ENCODE assay signal across 9 mouse cellular contexts in genomic region chr6:71270301-71271056, GRCm38 (mm10). TPM values are rescaled to one million over a fixed set of nuclear protein-coding genes. Genes with fewer than 3 reads are reported as not detected.
DNase-seq lines count a peak whose midpoint lies in the region; ATAC-seq and TF ChIP-seq lines count a peak whose summit lies in the region.
"Had no signal": no experiment of that assay in that cellular context is flagged by ENCODE, and none has a peak within 500 bp of the region (broad histone marks: within the 10 kb centered on the region; RNA-seq: fewer than 3 reads in every experiment).

No protein-coding gene starts in this region.

- TF ChIP-seq EP300 in ES-Bruce4 (IDR thresholded peaks at IDR 0.05; ENCODE audit: insufficient read depth, low read depth, low read length), result no peak
- no peak for TF ChIP-seq EP300 in lung, postnatal 0 days (IDR thresholded peaks at IDR 0.05)

- 32% methylated on average over 14 of the region's 14 CpGs for WGBS in embryonic facial prominence, embryonic 13.5 days
- 21% methylated on average over 13 of the region's 14 CpGs for WGBS in lung, postnatal 0 days

- peak overlapping the region; percentile 77 for H3K4me2 ChIP-seq in embryonic facial prominence, embryonic 13.5 days
- peak overlapping the region; percentile 80 for H3K4me2 ChIP-seq in lung, postnatal 0 days (replicated peaks; ENCODE audit: low read depth, low read length)

- peak overlapping the region; percentile 96 for H3K4me3 ChIP-seq in ES-Bruce4 (ENCODE audit: low read depth, low read length)
- peak overlapping the region; percentile 93 for H3K4me3 ChIP-seq in embryonic facial prominence, embryonic 13.5 days
- peak overlapping the region; percentile 92 for H3K4me3 ChIP-seq in lung, postnatal 0 days (ENCODE audit: low read depth, low read length)

- peak overlapping the region; percentile 86 for H3K9ac ChIP-seq in ES-Bruce4 (ENCODE audit: low read depth, poor library complexity, severe bottlenecking)
- H3K9ac ChIP-seq in embryonic facial prominence, embryonic 13.5 days, result peak overlapping the region; percentile 54; the same call in 1 of the 2 replicates
- 0 out of 2 replicates have a peak overlapping the region, but pooled peaks have one; percentile 27 for H3K9ac ChIP-seq in lung, postnatal 0 days (replicated peaks; ENCODE audit: low read depth)

- peak overlapping the region; percentile 97 for H3K27ac ChIP-seq in ES-Bruce4 (ENCODE audit: insufficient read depth, low read length)
- peak overlapping the region; percentile 96 for H3K27ac ChIP-seq in embryonic facial prominence, embryonic 13.5 days
- peak overlapping the region; percentile 90 for H3K27ac ChIP-seq in lung, postnatal 0 days (ENCODE audit: low read length)

- no peaks in the 10 kb centered on the region for H3K36me3 ChIP-seq in ES-Bruce4 (ENCODE audit: control insufficient read depth, insufficient read depth, low read length, poor library complexity, severe bottlenecking)
- no peaks in the 10 kb centered on the region for H3K36me3 ChIP-seq in embryonic facial prominence, embryonic 13.5 days
- H3K36me3 ChIP-seq in lung, postnatal 0 days (ENCODE audit: insufficient read depth, low read length), result no peaks in the 10 kb centered on the region

- no peaks in the 10 kb centered on the region for H3K4me1 ChIP-seq in ES-Bruce4 (ENCODE audit: control insufficient read depth, insufficient read depth, low read length)
- H3K4me1 ChIP-seq in embryonic facial prominence, embryonic 13.5 days, result peaks cover 14% of the 10 kb centered on the region
- 0 out of 2 replicates have a peak, but pooled peaks cover 3% of the 10 kb centered on the region for H3K4me1 ChIP-seq in lung, postnatal 0 days (ENCODE audit: insufficient read depth, low read depth, low read length)

- H3K9me3 ChIP-seq in ES-Bruce4 (replicated peaks; ENCODE audit: control insufficient read depth, insufficient read depth, low read length, poor library complexity, severe bottlenecking), result no peaks in the 10 kb centered on the region
- no peaks in the 10 kb centered on the region for H3K9me3 ChIP-seq in embryonic facial prominence, embryonic 13.5 days
- no peaks in the 10 kb centered on the region for H3K9me3 ChIP-seq in lung, postnatal 0 days (ENCODE audit: low read length)

- TF ChIP-seq CTCF in ES-Bruce4 (IDR thresholded peaks at IDR 0.05; ENCODE audit: low read depth, low read length), result no peak
- TF ChIP-seq CTCF in lung, postnatal 0 days (IDR thresholded peaks at IDR 0.05), result no peak

- TF ChIP-seq POLR2A in ES-Bruce4 (IDR thresholded peaks at IDR 0.05; ENCODE audit: insufficient read depth, low read length), result peak; percentile 70

- intact Hi-C loops in heart, postnatal 10 days (cut with DNase I), result loop anchor here (2.0 kb wide), 1 partner anchor 362 kb away; the partner anchor contains the start of gene Kdm3a

- no peaks in the 10 kb centered on the region for H3K27me3 ChIP-seq in ES-Bruce4 (ENCODE audit: control insufficient read depth, insufficient read depth, low read length, poor library complexity, severe bottlenecking)
- no peaks in the 10 kb centered on the region for H3K27me3 ChIP-seq in embryonic facial prominence, embryonic 13.5 days
- H3K27me3 ChIP-seq in lung, postnatal 0 days (replicated peaks; ENCODE audit: insufficient read depth, low read length), result no peaks in the 10 kb centered on the region

- no peak for ATAC-seq in embryonic facial prominence, embryonic 13.5 days (ENCODE audit: insufficient number of reproducible peaks, insufficient read depth, low FRiP score, low TSS enrichment, low read depth)
- peak; percentile 36 for ATAC-seq in lung, postnatal 0 days

- peak; percentile 41 for DNase-seq in adrenal gland, postnatal 25 days
- peak; percentile 65 to 66 for DNase-seq in heart, postnatal 10 days
- peak; percentile 51 to 71 for DNase-seq in kidney, postnatal 4 days
- DNase-seq in lung, postnatal 0 days (ENCODE audit: low spot score), result peak; percentile 87
- peak; percentile 60 for DNase-seq in retina, embryonic 14.5 days (ENCODE audit: low spot score)
- peak; percentile 88 for DNase-seq in yolk sac, embryonic 10.5 days (ENCODE audit: low spot score)

RNA-seq across cellular contexts. Expression of gene Krcc1, which starts 1.0 kb away (rescaled TPM):
- 53.7 and 59.1 TPM in 2 replicates for polyA plus RNA-seq in ES-Bruce4 (2011; ENCODE audit: insufficient read depth, insufficient read length, low read depth, missing spikeins)
- 74.3 and 76.3 TPM in 2 replicates for total RNA-seq in adrenal gland, postnatal 25 days (2021)
- polyA plus RNA-seq in embryonic facial prominence, embryonic 13.5 days (2015; fragmentation: Nextera tagmentation; extraction: Ambion mirVana), result 38.3 and 41.4 TPM in 2 replicates
- 10 to 100 TPM; 51.0 to 55.9 TPM for total RNA-seq in heart, postnatal 10 days (2021)
- polyA plus RNA-seq in lung, postnatal 0 days (2015; fragmentation: Nextera tagmentation; extraction: Ambion mirVana), result 72.3 and 80.6 TPM in 2 replicates

RNA-seq across cellular contexts. Expression of gene Smyd1, which starts 51.6 kb away (rescaled TPM):
- 0.42 and 0.61 TPM in 2 replicates for polyA plus RNA-seq in ES-Bruce4 (2011; ENCODE audit: insufficient read depth, insufficient read length, low read depth, missing spikeins)
- total RNA-seq in adrenal gland, postnatal 25 days (2021), result 0.30 TPM in 1 of 2 replicates, not detected in the other
- polyA plus RNA-seq in embryonic facial prominence, embryonic 13.5 days (2015; fragmentation: Nextera tagmentation; extraction: Ambion mirVana), result 1.3 and 1.6 TPM in 2 replicates
- 100 to 1,000 TPM; 361 to 384 TPM for total RNA-seq in heart, postnatal 10 days (2021)
- polyA plus RNA-seq in lung, postnatal 0 days (2015; fragmentation: Nextera tagmentation; extraction: Ambion mirVana), result 0.80 and 1.2 TPM in 2 replicates

RNA-seq across cellular contexts. Expression of gene Cd8b1, which starts 52.1 kb away (rescaled TPM):
- not detected in 2 replicates for polyA plus RNA-seq in ES-Bruce4 (2011; ENCODE audit: insufficient read depth, insufficient read length, low read depth, missing spikeins)
- total RNA-seq in adrenal gland, postnatal 25 days (2021), result not detected in 2 replicates
- 0.14 TPM in 1 of 2 replicates, not detected in the other for polyA plus RNA-seq in embryonic facial prominence, embryonic 13.5 days (2015; fragmentation: Nextera tagmentation; extraction: Ambion mirVana)
- total RNA-seq in heart, postnatal 10 days (2021), result under 1 TPM; 0.74 to 0.79 TPM
- 0.23 and 0.24 TPM in 2 replicates for polyA plus RNA-seq in lung, postnatal 0 days (2015; fragmentation: Nextera tagmentation; extraction: Ambion mirVana)
- total RNA-seq: layer of hippocampus, adult 18-20 months had no signal

Comparison
In these comparisons a context has a peak if more than half of its experiments do, and no peak if none do; other contexts are left out.
1. H3K9ac ChIP-seq: peak in every context shown above with its lines; median percentile 86 in ES-Bruce4; 54 in embryonic facial prominence, embryonic 13.5 days; 27 in lung, postnatal 0 days.